Mouse (Mus musculus): ENCODE data around the gene Utp3. TPM values are rescaled to one million over a fixed set of nuclear protein-coding genes. Genes with fewer than 3 reads are reported as not detected.

The Utp3 gene
- total RNA-seq (2012; rRNA removed) (66.6 and 90.4 TPM in 2 replicates), total RNA-seq (2014; rRNA removed) (55.5 and 55.9 TPM in 2 replicates), polyA plus RNA-seq (2012; ENCODE audit: insufficient read length, low read depth) (169 and 197 TPM in 2 replicates)

GRCm38 (mm10) chr5:88554086-88554886 is at the start of gene Utp3:
TSS of gene Utp3 (plus strand) at chr5:88554462.
- Histone ChIP-seq H3K4me2 (ENCODE audit: insufficient read depth, low read depth, poor library complexity, severe bottlenecking) (peak within 1 kb of the TSS; percentile 93), H3K36me3 (replicated peaks in 1 of 2; ENCODE audit: control insufficient read depth in 1 of 2, insufficient read depth in 1 of 2, low read length in 1 of 2) (peaks cover 8 to 25% of the 10 kb centered on the region in 2 experiments), H3K9me3 (replicated peaks; ENCODE audit: low read length) (no peaks in the 10 kb centered on the region), H3K27me3 (replicated peaks) (no peaks in the 10 kb centered on the region), H3K79me2 (replicated peaks; ENCODE audit: control insufficient read depth, extremely low read depth, insufficient read depth, poor library complexity, severe bottlenecking) (peaks cover 46% of the 10 kb centered on the region), H3K4me3 (replicated peaks in 1 of 3; ENCODE audit: low read depth in 2 of 3, low read length in 2 of 3, poor library complexity in 1 of 3) (peak within 1 kb of the TSS; percentile 70 to 95 (median 89)), H3K27ac (ENCODE audit: insufficient read depth, low read depth) (peak within 1 kb of the TSS; percentile 79), H3K9ac (ENCODE audit: insufficient read depth, low read depth) (peak within 1 kb of the TSS; percentile 94), H3K4me1 (ENCODE audit: control insufficient read depth in 1 of 2, insufficient read depth in 2 of 2) (peaks cover 4 to 8% of the 10 kb centered on the region in 2 experiments)
- in situ Hi-C loops (cut with MboI; ENCODE audit: low pct_ligation_motif_present, low pct_unique_long_range_greater_than_20kb, low sequenced_read_pairs) (no loop called here), dilution Hi-C loops (cut with MboI; ENCODE audit: extremely low pct_ligation_motif_present, extremely low pct_unique_long_range_greater_than_20kb, low sequenced_read_pairs) (no loop called here)
- peak; percentile 98 for DNase-seq (ENCODE audit: extremely low read depth)
- TF ChIP-seq CTCF (conservative IDR thresholded peaks at IDR 0.05 in 1 of 2, IDR thresholded peaks at IDR 0.05 in 1 of 2; ENCODE audit: low read depth in 2 of 2, low read length in 2 of 2): peak; percentile 17 to 90; a peak in 3 of 4 replicates
- no peak; the same call in 1 of the 2 replicates for TF ChIP-seq MXI1 (IDR thresholded peaks at IDR 0.05; ENCODE audit: low read depth, low read length)
- TF ChIP-seq ZKSCAN1 (IDR thresholded peaks at IDR 0.05; ENCODE audit: borderline replicate concordance, low read depth, low read length): no peak
- TF ChIP-seq IRF4 (IDR thresholded peaks at IDR 0.05; ENCODE audit: low read depth, low read length): peak; percentile 89
- peak; percentile 86 for TF ChIP-seq CHD2 (IDR thresholded peaks at IDR 0.05; ENCODE audit: low read length)
- peak; percentile 97 for TF ChIP-seq MAZ (IDR thresholded peaks at IDR 0.05; ENCODE audit: low read depth, low read length)
- peak; percentile 58; the same call in 1 of the 2 replicates for TF ChIP-seq BHLHE40 (IDR thresholded peaks at IDR 0.05; ENCODE audit: low read depth, low read length)
- no peak; the same call in 1 of the 2 replicates for TF ChIP-seq POLR2AphosphoS2 (IDR thresholded peaks at IDR 0.05; ENCODE audit: low read depth, low read length)
- TF ChIP-seq ZNF384 (IDR thresholded peaks at IDR 0.05; ENCODE audit: low read depth, low read length): no peak; the same call in none of the 2 replicates
- peak; percentile 84; the same call in 1 of the 2 replicates for TF ChIP-seq KAT2A (IDR thresholded peaks at IDR 0.05; ENCODE audit: insufficient replicate concordance, low read length)
- TF ChIP-seq RCOR1 (conservative IDR thresholded peaks at IDR 0.05; ENCODE audit: low read depth, low read length): peak; percentile 24; the same call in 1 of the 2 replicates
- TF ChIP-seq MEF2A (IDR thresholded peaks at IDR 0.05; ENCODE audit: borderline replicate concordance, low read depth, low read length): peak; percentile 93
- TF ChIP-seq ZC3H11A (IDR thresholded peaks at IDR 0.05; ENCODE audit: low read depth, low read length): no peak
- no peak for TF ChIP-seq JUND (conservative IDR thresholded peaks at IDR 0.05; ENCODE audit: low read depth, low read length)
- peak; percentile 98 for TF ChIP-seq SIN3A (IDR thresholded peaks at IDR 0.05; ENCODE audit: low read length)
- peak; percentile 68 for TF ChIP-seq SMC3 (IDR thresholded peaks at IDR 0.05; ENCODE audit: low read depth, low read length)
- TF ChIP-seq ELF1 (IDR thresholded peaks at IDR 0.05; ENCODE audit: low read depth, low read length): peak; percentile 95
- TF ChIP-seq MAX (IDR thresholded peaks at IDR 0.05; ENCODE audit: low read length): peak; percentile 87
- peak; percentile 87 for TF ChIP-seq TBP (conservative IDR thresholded peaks at IDR 0.05; ENCODE audit: low read depth, low read length)
- peak; percentile 62 for TF ChIP-seq RAD21 (IDR thresholded peaks at IDR 0.05; ENCODE audit: low read depth, low read length)
- peak; percentile 45 for TF ChIP-seq NRF1 (IDR thresholded peaks at IDR 0.05; ENCODE audit: low read depth, low read length)
- TF ChIP-seq USF2 (conservative IDR thresholded peaks at IDR 0.05; ENCODE audit: low read depth, low read length): no peak
- peak; percentile 97 for TF ChIP-seq E2F4 (IDR thresholded peaks at IDR 0.05; ENCODE audit: insufficient replicate concordance, low read depth, low read length)
- TF ChIP-seq POLR2A (IDR thresholded peaks at IDR 0.05; ENCODE audit: low read depth, low read length): peak; percentile 88
- TF ChIP-seq CHD1 (IDR thresholded peaks at IDR 0.05; ENCODE audit: low read depth, low read length): no peak
- peak; percentile 45 for TF ChIP-seq ETS1 (conservative IDR thresholded peaks at IDR 0.05; ENCODE audit: low read depth, low read length)
- peak; percentile 91 for TF ChIP-seq TCF12 (IDR thresholded peaks at IDR 0.05; ENCODE audit: low read depth, low read length)
- 0 out of 2 replicates have a peak, but pooled peaks have one; percentile 8 for TF ChIP-seq MAFK (IDR thresholded peaks at IDR 0.05; ENCODE audit: insufficient replicate concordance, low read length)
- TF ChIP-seq ZMIZ1 (IDR thresholded peaks at IDR 0.05; ENCODE audit: low read depth, low read length): peak; percentile 79
- peak; percentile 30; the same call in 1 of the 2 replicates for TF ChIP-seq NELFE (IDR thresholded peaks at IDR 0.05; ENCODE audit: low read depth, low read length)
- TF ChIP-seq HCFC1 (IDR thresholded peaks at IDR 0.05; ENCODE audit: low read depth, low read length): peak; percentile 96
- TF ChIP-seq MYC (IDR thresholded peaks at IDR 0.05; ENCODE audit: low read depth, low read length): peak; percentile 88
- TF ChIP-seq GABPA (IDR thresholded peaks at IDR 0.05; ENCODE audit: insufficient replicate concordance, low read depth, low read length): peak; percentile 39; the same call in 1 of the 2 replicates
- TF ChIP-seq UBTF (IDR thresholded peaks at IDR 0.05; ENCODE audit: low read depth, low read length): peak; percentile 85
- TF ChIP-seq USF1 (IDR thresholded peaks at IDR 0.05; ENCODE audit: low read depth, low read length): no peak; the same call in 1 of the 2 replicates
- no peak for TF ChIP-seq JUN (IDR thresholded peaks at IDR 0.05; ENCODE audit: insufficient read depth, low read depth, low read length)
- TF ChIP-seq EP300 (IDR thresholded peaks at IDR 0.05; ENCODE audit: low read length): no peak; the same call in 1 of the 2 replicates
